ENCODE assay signal across 17 mouse cellular contexts in genomic region chr2:108904121-108904733, GRCm38 (mm10).
DNase-seq lines count a peak whose midpoint lies in the region; ATAC-seq lines count a peak whose summit lies in the region.
"Had no signal": no experiment of that assay in that cellular context is flagged by ENCODE, and none has a peak within 500 bp of the region (broad histone marks: within the 10 kb centered on the region; RNA-seq: fewer than 3 reads in every experiment).

No protein-coding gene starts in this region.

- no peak overlapping the region for H3K4me2 ChIP-seq in hindbrain, embryonic 12.5 days (replicated peaks)
- H3K4me2 ChIP-seq in midbrain, embryonic 13.5 days (replicated peaks): no peak overlapping the region
- H3K4me2 ChIP-seq in kidney, embryonic 15.5 days: no peak overlapping the region
- H3K4me2 ChIP-seq: intestine, embryonic 15.5 days; liver, embryonic 13.5 days had no signal

- DNase-seq in brain, adult 2 months (ENCODE audit: low read depth, low spot score): peak; percentile 1
- DNase-seq in embryo, embryonic 10.5 days (ENCODE audit: low spot score): peak; percentile 40
- no peak for DNase-seq in adrenal gland, adult 2 months
- no peak for DNase-seq in right cerebral cortex, adult 18-20 months
- DNase-seq: cerebellum, adult 2 months; heart, adult 11 months; kidney, postnatal 25 days; liver, embryonic 13.5 days; right cerebral cortex, postnatal 25 days had no signal

- H3K27me3 ChIP-seq in hindbrain, embryonic 12.5 days: no peaks in the 10 kb centered on the region
- no peaks in the 10 kb centered on the region for H3K27me3 ChIP-seq in midbrain, embryonic 13.5 days
- H3K27me3 ChIP-seq in kidney, embryonic 15.5 days: no peaks in the 10 kb centered on the region
- H3K27me3 ChIP-seq: intestine, embryonic 15.5 days; liver, embryonic 13.5 days; megakaryocyte, embryonic 14.5 days had no signal

- WGBS in hindbrain, embryonic 12.5 days: 36% methylated on average over 3 of the region's 3 CpGs
- WGBS in midbrain, embryonic 13.5 days: 37% methylated on average over 3 of the region's 3 CpGs
- 42% methylated on average over 3 of the region's 3 CpGs for WGBS in kidney, embryonic 15.5 days

- 0 out of 2 replicates have a peak, but pooled peaks cover 5% of the 10 kb centered on the region for H3K4me1 ChIP-seq in hindbrain, embryonic 12.5 days
- 0 out of 2 replicates have a peak, but pooled peaks cover 5% of the 10 kb centered on the region for H3K4me1 ChIP-seq in midbrain, embryonic 13.5 days (replicated peaks)
- H3K4me1 ChIP-seq in kidney, embryonic 15.5 days: no peaks in the 10 kb centered on the region
- H3K4me1 ChIP-seq: intestine, embryonic 15.5 days; limb, embryonic 10.5 days; liver, embryonic 13.5 days; megakaryocyte, embryonic 14.5 days had no signal

- no peaks in the 10 kb centered on the region for H3K9me3 ChIP-seq in hindbrain, embryonic 12.5 days (replicated peaks)
- no peaks in the 10 kb centered on the region for H3K9me3 ChIP-seq in midbrain, embryonic 13.5 days
- no peaks in the 10 kb centered on the region for H3K9me3 ChIP-seq in kidney, embryonic 15.5 days (replicated peaks)
- H3K9me3 ChIP-seq: intestine, embryonic 15.5 days; limb, embryonic 10.5 days; liver, embryonic 13.5 days had no signal

- H3K9ac ChIP-seq in hindbrain, embryonic 12.5 days: no peak overlapping the region
- H3K9ac ChIP-seq in midbrain, embryonic 13.5 days (replicated peaks): no peak overlapping the region
- no peak overlapping the region for H3K9ac ChIP-seq in kidney, embryonic 15.5 days
- H3K9ac ChIP-seq: intestine, embryonic 15.5 days; liver, embryonic 13.5 days had no signal

- H3K36me3 ChIP-seq in hindbrain, embryonic 12.5 days: no peaks in the 10 kb centered on the region
- H3K36me3 ChIP-seq in midbrain, embryonic 13.5 days: no peaks in the 10 kb centered on the region
- no peaks in the 10 kb centered on the region for H3K36me3 ChIP-seq in kidney, embryonic 15.5 days
- H3K36me3 ChIP-seq: intestine, embryonic 15.5 days; limb, embryonic 10.5 days; liver, embryonic 13.5 days had no signal

- no peak overlapping the region for H3K27ac ChIP-seq in hindbrain, embryonic 12.5 days
- no peak overlapping the region for H3K27ac ChIP-seq in midbrain, embryonic 13.5 days
- H3K27ac ChIP-seq in kidney, embryonic 15.5 days: no peak overlapping the region
- H3K27ac ChIP-seq: intestine, embryonic 15.5 days; limb, embryonic 10.5 days; liver, embryonic 13.5 days had no signal

- peak; percentile 97 for ATAC-seq in hindbrain, embryonic 12.5 days (ENCODE audit: low FRiP score)
- ATAC-seq in midbrain, embryonic 13.5 days: peak; percentile 96
- no peak for ATAC-seq in kidney, embryonic 15.5 days (replicated peaks; ENCODE audit: low FRiP score)
- ATAC-seq: CD4-positive, CD25-positive, alpha-beta regulatory T cell, adult 4 months; intestine, embryonic 15.5 days; lung, postnatal 0 days had no signal

- no peak overlapping the region for H3K4me3 ChIP-seq in hindbrain, embryonic 12.5 days
- H3K4me3 ChIP-seq in midbrain, embryonic 13.5 days (replicated peaks): no peak overlapping the region
- no peak overlapping the region for H3K4me3 ChIP-seq in kidney, embryonic 15.5 days (replicated peaks)
- H3K4me3 ChIP-seq: intestine, embryonic 15.5 days; limb, embryonic 10.5 days; liver, embryonic 13.5 days; megakaryocyte, embryonic 14.5 days had no signal

Comparison
In these comparisons a context has a peak if more than half of its experiments do, and no peak if none do; other contexts are left out.
1. DNase-seq: peak in brain, adult 2 months (single experiment) and embryo, embryonic 10.5 days (single experiment); none in adrenal gland, adult 2 months (single experiment) and right cerebral cortex, adult 18-20 months (single experiment).